Mouse (Mus musculus) heart, embryonic 16.5 days (tissue): ENCODE measurements around the gene Ly9. TPM values are rescaled to one million over a fixed set of nuclear protein-coding genes. Genes with fewer than 3 reads are reported as not detected.

Source experiments
- ATAC-seq: fragments of 200-750 bp; cut with Nextera tagmentation; replicated peaks from 2 replicates; pipeline ENCODE4 v1.8.0; 2017; ENCODE audit warnings: moderate number of reproducible peaks; ENCODE audit not compliant: insufficient read depth, low FRiP score; ENCODE audit errors: extremely low read depth
- H3K27ac ChIP-seq: fragments of 300-500 bp; sonication (generic); 2 replicates; pipeline ENCODE4 v1.5.1; 2014; ENCODE audit warnings: mild to moderate bottlenecking, low read length, control low read depth, moderate library complexity
- H3K27me3 ChIP-seq: fragments of 300-500 bp; sonication (generic); 2 replicates; pipeline ENCODE4 v1.6.1; 2014; ENCODE audit warnings: low read length, mixed read lengths; ENCODE audit not compliant: control insufficient read depth, insufficient read depth
- H3K36me3 ChIP-seq: fragments of 300-500 bp; sonication (generic); 2 replicates; pipeline ENCODE4 v1.6.1; 2014; ENCODE audit not compliant: control insufficient read depth, insufficient read depth
- H3K4me1 ChIP-seq: fragments of 300-500 bp; sonication (generic); 2 replicates; pipeline ENCODE4 v1.6.1; 2014; ENCODE audit warnings: low read length, mixed read lengths; ENCODE audit not compliant: control insufficient read depth, insufficient read depth
- H3K4me2 ChIP-seq: fragments of 300-500 bp; sonication (generic); 2 replicates; pipeline ENCODE4 v1.6.1; 2014; ENCODE audit warnings: low read depth, mild to moderate bottlenecking, control low read depth, low read length
- H3K4me3 ChIP-seq: fragments of 300-500 bp; sonication (generic); 2 replicates; pipeline ENCODE4 v1.5.1; 2014; ENCODE audit warnings: mild to moderate bottlenecking, control low read depth, low read length
- H3K9ac ChIP-seq: fragments of 300-500 bp; sonication (generic); 2 replicates; pipeline ENCODE4 v1.6.1; 2014; ENCODE audit warnings: low read length, control low read depth
- H3K9me3 ChIP-seq: fragments of 300-500 bp; sonication (generic); replicated peaks from 2 replicates; pipeline ENCODE4 v1.6.1; 2016; ENCODE audit warnings: low read length; ENCODE audit not compliant: control insufficient read depth
- WGBS: fragments of 180-500 bp; shearing (Covaris S2); extraction: QIAGEN DNeasy Blood & Tissue Kit; methylation state at CpG from one replicate; pipeline ENCODE4 v1.1.7; 2014; 5-methylcytosine and 5-hydroxymethylcytosine counted together
- polyA plus RNA-seq: library from polyadenylated mRNA; unstranded; fragments of >200 nt; fragmentation: Nextera tagmentation; extraction: Ambion mirVana; gene quantifications from 2 replicates; pipeline ENCODE4 v1.2.1, GENCODE M21; 2015

Gene Ly9
- polyA plus RNA-seq, 1 experiment from 2014 or later: 2.2 TPM

DNA sequence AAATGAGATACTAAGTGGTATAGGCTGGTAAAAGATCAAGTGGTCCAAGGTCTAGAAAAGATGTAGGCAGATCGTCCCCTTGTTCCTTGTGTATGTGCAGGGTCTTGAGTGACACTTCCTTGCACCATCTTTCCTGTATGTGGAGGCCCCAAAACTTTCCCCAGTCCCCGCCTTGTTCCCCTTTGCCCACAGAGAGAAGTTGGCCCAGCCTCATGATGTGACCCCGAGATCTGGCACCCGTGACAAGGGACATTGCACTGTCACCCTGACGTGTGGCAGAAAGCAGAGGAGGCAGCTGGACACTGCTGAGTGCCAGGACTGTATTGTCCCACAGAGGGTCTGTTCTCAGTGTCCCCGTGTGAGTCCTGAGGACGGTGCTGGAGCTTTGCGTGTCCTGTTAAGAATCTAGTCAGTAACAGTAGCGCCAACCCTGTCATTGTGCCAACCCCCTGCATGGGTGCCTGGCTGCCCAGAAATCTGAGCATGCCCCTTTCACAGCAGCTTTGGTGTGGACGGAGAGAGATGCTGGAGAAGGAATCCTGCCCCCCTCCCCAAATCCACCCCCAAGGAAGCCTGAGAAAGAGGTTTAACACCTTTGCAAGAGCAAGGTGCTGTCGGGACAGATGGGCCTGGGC lies 9.8 kb upstream of the Ly9 start:
- Histone ChIP-seq H3K36me3 (no peaks in the 10 kb centered on the region), H3K4me1 (no peaks in the 10 kb centered on the region), H3K27me3 (no peaks in the 10 kb centered on the region), H3K4me2 (no peak overlapping the region), H3K27ac (no peak overlapping the region), H3K9me3 (no peaks in the 10 kb centered on the region), H3K4me3 (no peak overlapping the region), H3K9ac (no peak overlapping the region)
- WGBS: 69% methylated on average over 11 of the region's 11 CpGs
- no peak for ATAC-seq

DNA sequence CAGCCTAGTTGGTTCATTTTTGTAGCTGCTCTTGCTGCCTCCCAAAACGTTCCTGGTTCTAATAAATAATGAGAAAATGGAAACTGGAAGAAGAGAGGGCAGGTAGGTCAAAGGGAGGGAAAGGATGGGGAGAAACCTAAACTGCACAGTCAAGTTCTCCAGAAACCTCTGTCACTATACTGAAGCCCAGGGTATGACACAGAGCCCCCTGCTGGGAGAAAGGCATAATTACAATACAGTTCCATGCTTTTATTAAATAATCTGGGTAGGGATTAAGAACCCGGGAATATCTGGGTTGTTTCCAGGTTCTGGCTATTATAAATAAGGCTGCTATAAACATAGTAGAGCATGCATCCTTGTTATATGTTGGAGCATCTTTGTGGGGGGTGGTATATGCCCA lies 6.8 kb upstream of the Ly9 start:
- Histone ChIP-seq H3K9ac (no peak overlapping the region), H3K4me1 (no peaks in the 10 kb centered on the region), H3K4me3 (no peak overlapping the region), H3K4me2 (no peak overlapping the region), H3K27ac (no peak overlapping the region), H3K27me3 (no peaks in the 10 kb centered on the region), H3K36me3 (no peaks in the 10 kb centered on the region), H3K9me3 (no peaks in the 10 kb centered on the region)
- 31% methylated on average over 2 of the region's 2 CpGs for WGBS
- no peak for ATAC-seq

DNA sequence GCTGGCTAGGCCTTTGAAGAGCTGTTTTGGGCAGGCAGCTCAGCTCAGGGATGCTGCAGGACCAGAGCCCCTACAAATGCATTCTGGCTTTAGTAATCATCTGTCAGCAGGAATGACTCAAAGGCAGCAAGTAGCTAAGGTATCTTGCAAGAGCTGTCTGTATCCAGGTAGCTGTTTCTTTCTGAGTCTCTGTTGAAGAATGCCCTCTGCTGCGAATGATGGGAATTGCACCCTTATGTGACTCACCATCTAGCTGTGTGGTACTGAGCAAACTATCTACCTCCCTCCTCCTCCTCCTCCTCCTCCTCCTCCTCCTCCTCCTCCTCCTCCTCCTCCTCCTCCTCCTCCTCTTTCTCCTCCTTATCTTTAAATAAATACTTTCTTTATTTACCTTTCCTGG lies 3.6 kb upstream of the Ly9 start:
- H3K4me2 ChIP-seq: no peak overlapping the region
- no peaks in the 10 kb centered on the region for H3K36me3 ChIP-seq
- H3K9me3 ChIP-seq: no peaks in the 10 kb centered on the region
- WGBS: 19% methylated on average over 1 of the region's 1 CpGs
- H3K27me3 ChIP-seq: no peaks in the 10 kb centered on the region
- no peak for ATAC-seq
- H3K27ac ChIP-seq: no peak overlapping the region
- no peak overlapping the region for H3K4me3 ChIP-seq
- H3K9ac ChIP-seq: no peak overlapping the region
- H3K4me1 ChIP-seq: no peaks in the 10 kb centered on the region

DNA sequence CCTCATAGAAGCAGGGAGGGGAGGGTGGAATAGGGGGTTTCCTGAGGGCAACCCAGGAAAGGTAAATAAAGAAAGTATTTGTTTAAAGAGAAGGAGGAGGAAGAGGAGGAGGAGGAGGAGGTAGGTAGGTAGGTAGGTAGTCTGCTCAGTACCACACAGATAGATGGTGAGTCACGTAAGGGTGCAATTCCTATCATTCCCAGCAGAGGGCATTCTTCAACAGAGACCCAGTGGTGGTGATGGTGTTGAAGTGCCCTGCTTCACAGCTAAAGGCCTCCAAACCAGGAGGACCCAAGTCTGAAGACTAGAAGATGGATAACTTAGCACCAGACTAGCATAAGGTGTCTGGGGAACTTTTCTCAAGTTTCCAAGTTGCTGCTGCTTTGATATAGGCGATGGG lies 2.8 kb upstream of the Ly9 start:
- no peaks in the 10 kb centered on the region for H3K9me3 ChIP-seq
- no peak overlapping the region for H3K4me2 ChIP-seq
- no peaks in the 10 kb centered on the region for H3K27me3 ChIP-seq
- WGBS: 91% methylated on average over 2 of the region's 2 CpGs
- no peak overlapping the region for H3K4me3 ChIP-seq
- H3K27ac ChIP-seq: no peak overlapping the region
- no peaks in the 10 kb centered on the region for H3K4me1 ChIP-seq
- H3K36me3 ChIP-seq: no peaks in the 10 kb centered on the region
- ATAC-seq: no peak
- no peak overlapping the region for H3K9ac ChIP-seq

DNA sequence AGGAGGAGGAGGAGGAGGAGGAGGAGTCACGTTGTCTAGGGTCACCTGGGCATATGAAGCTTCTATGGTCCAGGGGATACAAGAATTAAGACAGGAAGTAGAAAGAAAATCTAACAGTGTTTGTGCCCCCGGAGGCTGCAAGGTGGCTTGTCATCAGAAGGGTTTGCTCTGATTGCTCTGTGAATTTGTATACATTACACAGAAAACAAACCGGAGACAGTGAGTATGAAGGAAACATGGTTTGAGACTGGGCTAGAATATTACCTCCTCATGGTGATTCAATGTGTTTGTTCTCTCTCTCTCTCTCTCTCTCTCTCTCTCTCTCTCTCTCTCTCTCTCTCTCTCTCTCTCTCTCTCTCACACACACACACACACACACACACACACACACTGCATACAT lies 554 bp downstream of the Ly9 start:
- no peaks in the 10 kb centered on the region for H3K27me3 ChIP-seq
- H3K4me1 ChIP-seq: no peaks in the 10 kb centered on the region
- H3K4me2 ChIP-seq: no peak overlapping the region
- 78% methylated on average over 3 of the region's 3 CpGs for WGBS
- no peaks in the 10 kb centered on the region for H3K36me3 ChIP-seq
- no peak for ATAC-seq
- no peak overlapping the region for H3K27ac ChIP-seq
- H3K4me3 ChIP-seq: peak overlapping the region; percentile 31; the same call in 1 of the 2 replicates
- H3K9me3 ChIP-seq: no peaks in the 10 kb centered on the region
- H3K9ac ChIP-seq: no peak overlapping the region

DNA sequence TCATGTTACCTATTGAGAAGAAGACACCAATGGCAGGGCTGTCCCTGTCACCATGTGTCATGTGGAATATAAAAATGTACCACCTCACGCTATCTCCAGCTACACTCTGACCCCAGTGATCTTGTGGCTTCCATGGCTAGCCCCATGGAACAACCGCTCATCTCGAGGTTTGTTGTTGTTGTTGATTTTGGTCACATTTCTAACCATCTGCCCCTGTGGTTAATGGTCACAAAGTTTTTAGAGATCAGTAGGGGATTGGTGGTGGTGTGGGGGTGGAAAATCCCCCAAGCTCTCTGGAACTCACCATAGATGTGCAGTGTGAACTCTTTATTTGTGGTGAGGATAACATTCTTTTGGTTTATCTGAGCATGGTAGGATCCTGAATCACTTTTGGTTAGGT lies 2.5 kb downstream of the Ly9 start:
- no peaks in the 10 kb centered on the region for H3K36me3 ChIP-seq
- no peak overlapping the region for H3K9ac ChIP-seq
- H3K4me1 ChIP-seq: no peaks in the 10 kb centered on the region
- no peak overlapping the region for H3K27ac ChIP-seq
- H3K27me3 ChIP-seq: no peaks in the 10 kb centered on the region
- H3K9me3 ChIP-seq: no peaks in the 10 kb centered on the region
- 80% methylated on average over 3 of the region's 3 CpGs for WGBS
- no peak overlapping the region for H3K4me3 ChIP-seq
- ATAC-seq: no peak
- H3K4me2 ChIP-seq: no peak overlapping the region

DNA sequence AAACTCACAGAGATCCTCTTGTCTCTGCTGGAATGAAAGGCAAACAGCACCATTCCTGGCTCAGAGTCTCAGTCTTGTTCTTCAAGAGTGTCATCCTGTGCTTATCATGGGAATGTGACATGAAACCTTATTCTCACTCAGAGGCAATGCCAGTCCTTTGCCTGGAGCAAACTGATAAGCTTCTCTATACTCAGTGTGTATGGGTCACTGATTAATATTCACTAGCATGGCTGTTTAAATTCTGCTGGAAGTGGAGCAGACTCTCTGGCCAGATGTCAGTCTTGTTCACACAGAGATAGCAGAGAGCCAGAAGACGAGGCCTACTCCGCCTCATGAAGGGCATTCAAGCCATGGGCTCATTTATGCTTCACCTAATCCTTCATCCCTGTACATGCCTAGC lies 22.6 kb downstream of the Ly9 start:
- Histone ChIP-seq H3K9me3 (no peaks in the 10 kb centered on the region), H3K36me3 (no peaks in the 10 kb centered on the region), H3K27ac (no peak overlapping the region), H3K27me3 (no peaks in the 10 kb centered on the region), H3K4me1 (no peaks in the 10 kb centered on the region), H3K4me2 (no peak overlapping the region), H3K9ac (no peak overlapping the region), H3K4me3 (no peak overlapping the region)
- no peak for ATAC-seq
- 43% methylated on average over 2 of the region's 2 CpGs for WGBS

DNA sequence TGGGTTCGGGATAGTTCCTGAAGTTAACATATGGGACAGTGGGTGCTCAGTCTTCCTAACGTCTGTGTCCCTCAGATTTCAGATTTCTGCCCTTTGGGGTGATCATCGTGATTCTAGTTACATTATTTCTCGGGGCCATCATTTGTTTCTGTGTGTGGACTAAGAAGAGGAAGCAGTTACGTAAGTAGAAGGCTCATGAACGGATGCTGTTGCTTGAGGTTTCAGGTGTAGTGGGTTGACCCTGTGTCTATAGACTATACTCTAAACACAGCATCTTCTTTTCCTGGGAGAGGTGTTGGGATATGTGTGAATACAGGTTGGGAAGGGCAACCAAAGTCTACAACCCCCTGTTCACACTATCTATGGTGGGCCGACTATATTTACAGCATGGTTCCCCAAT lies 30.0 kb downstream of the Ly9 start:
- Histone ChIP-seq H3K27me3 (no peaks in the 10 kb centered on the region), H3K9me3 (no peaks in the 10 kb centered on the region), H3K4me1 (no peaks in the 10 kb centered on the region), H3K36me3 (no peaks in the 10 kb centered on the region), H3K4me2 (no peak overlapping the region), H3K9ac (no peak overlapping the region), H3K27ac (no peak overlapping the region), H3K4me3 (no peak overlapping the region)
- WGBS: 79% methylated on average over 7 of the region's 7 CpGs
- ATAC-seq: no peak

DNA sequence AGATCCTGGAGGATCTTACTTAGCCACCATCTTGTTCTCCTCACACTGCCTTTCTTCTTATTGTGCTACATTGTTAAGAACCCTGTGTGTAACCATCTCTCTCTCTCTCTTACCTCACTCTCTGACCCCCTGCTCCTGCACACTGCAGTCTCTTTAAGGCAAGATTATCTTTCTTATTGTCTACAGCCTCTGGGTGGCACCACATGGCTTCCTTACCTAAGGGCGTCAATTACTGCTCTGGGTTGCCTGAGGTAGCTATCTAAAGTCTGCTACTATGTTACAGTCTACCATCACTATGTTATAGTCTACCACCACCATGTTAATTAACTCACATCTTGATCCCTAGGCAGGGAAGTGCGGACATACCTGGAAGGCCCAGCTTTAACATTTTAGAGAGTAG lies 38.8 kb downstream of the Ly9 start:
- no peaks in the 10 kb centered on the region for H3K4me1 ChIP-seq
- no peak for ATAC-seq
- 53% methylated on average over 2 of the region's 2 CpGs for WGBS
- H3K27ac ChIP-seq: no peak overlapping the region
- H3K9ac ChIP-seq: no peak overlapping the region
- no peaks in the 10 kb centered on the region for H3K9me3 ChIP-seq
- H3K36me3 ChIP-seq: no peaks in the 10 kb centered on the region
- H3K4me2 ChIP-seq: no peak overlapping the region
- no peak overlapping the region for H3K4me3 ChIP-seq
- no peaks in the 10 kb centered on the region for H3K27me3 ChIP-seq
